Mouse (Mus musculus) hindbrain, embryonic 10.5 days (tissue): ENCODE data around the gene Npr3. TPM values are rescaled to one million over a fixed set of nuclear protein-coding genes. Genes with fewer than 3 reads are reported as not detected.

Experiments
- DNase-seq: peaks from one replicate; pipeline ENCODE4 v3.0.0-alpha.2; 2017; ENCODE audit warnings: low spot score
- H3K27ac ChIP-seq: fragments of 300-500 bp; sonication (generic); 2 replicates; pipeline ENCODE4 v1.5.1; 2016; ENCODE audit warnings: mild to moderate bottlenecking, moderate library complexity
- H3K27me3 ChIP-seq: fragments of 300-500 bp; sonication (generic); 2 replicates; pipeline ENCODE4 v1.6.1; 2016; ENCODE audit warnings: mild to moderate bottlenecking; ENCODE audit not compliant: poor library complexity, insufficient read depth, severe bottlenecking
- H3K36me3 ChIP-seq: fragments of 300-500 bp; sonication (generic); 2 replicates; pipeline ENCODE4 v1.6.1; 2016; ENCODE audit warnings: mild to moderate bottlenecking, moderate library complexity
- H3K4me1 ChIP-seq: fragments of 300-500 bp; sonication (generic); replicated peaks from 2 replicates; pipeline ENCODE4 v1.6.1; 2016; ENCODE audit warnings: mild to moderate bottlenecking
- H3K4me3 ChIP-seq: fragments of 300-500 bp; sonication (generic); 2 replicates; pipeline ENCODE4 v1.5.1; 2016; ENCODE audit warnings: mild to moderate bottlenecking, moderate library complexity
- H3K9me3 ChIP-seq: fragments of 300-500 bp; sonication (generic); 2 replicates; pipeline ENCODE4 v1.6.1; 2016; ENCODE audit warnings: mild to moderate bottlenecking, moderate library complexity
- WGBS: fragments of 180-500 bp; shearing (Covaris S2); methylation state at CpG from one replicate; pipeline ENCODE4 v1.1.7; 2016; 5-methylcytosine and 5-hydroxymethylcytosine counted together
- polyA plus RNA-seq: library from polyadenylated mRNA; unstranded; fragments of >200 nt; fragmentation: Nextera tagmentation; extraction: Ambion mirVana; gene quantifications from 2 replicates; pipeline ENCODE4 v1.2.1, GENCODE M21; 2016

Npr3 gene
- polyA plus RNA-seq: 3.1 and 3.7 TPM in 2 replicates

DNA sequence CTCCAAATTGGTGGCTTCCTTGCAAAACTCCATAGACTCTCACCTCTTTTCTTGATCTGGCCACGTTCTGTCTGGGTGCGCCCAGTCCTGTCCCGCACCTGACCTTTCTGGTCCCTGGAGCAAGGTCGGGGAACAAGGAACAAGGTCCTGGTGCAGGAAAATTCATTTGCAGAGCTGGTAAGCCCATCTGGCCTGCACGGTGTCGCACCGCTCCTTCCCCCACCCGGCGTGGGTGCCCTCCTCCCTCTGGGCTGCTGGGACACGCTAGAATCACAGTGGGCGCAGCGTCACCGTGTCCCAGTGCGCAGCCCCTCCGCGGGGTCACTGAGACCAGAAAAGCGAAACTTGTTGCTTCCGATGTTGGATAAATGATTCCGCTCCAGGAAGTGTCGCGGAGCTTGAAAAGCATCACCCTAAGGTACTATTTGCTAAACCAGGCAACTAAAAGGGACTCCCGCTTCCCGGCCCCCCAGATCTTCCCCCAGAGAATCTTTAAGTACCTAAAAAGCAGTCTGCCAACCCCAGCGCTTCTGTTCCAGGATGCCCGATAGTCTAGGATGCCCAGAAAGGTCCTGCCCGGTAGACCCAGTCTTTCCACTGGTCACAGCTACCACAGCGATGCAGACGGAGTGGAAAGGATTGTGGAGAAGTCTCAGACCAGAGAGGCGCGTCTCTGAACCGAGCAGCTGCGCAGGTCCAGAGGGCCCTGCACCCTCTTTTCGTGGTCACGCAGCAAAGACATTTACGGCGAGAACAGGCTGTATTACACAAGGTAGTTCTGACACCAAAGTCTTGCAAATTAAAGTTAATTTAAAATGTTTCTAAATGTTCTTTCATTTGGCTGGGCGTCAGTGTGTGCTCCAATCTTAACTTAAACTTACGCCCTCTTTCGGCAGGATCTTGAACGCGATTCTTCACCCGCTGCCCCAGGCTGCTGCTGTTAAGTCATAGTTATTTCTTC, at the start of gene Npr3:
Gene Npr3, minus strand, starts transcription at position 717 of the 961 bp plus-strand sequence.
- H3K36me3 ChIP-seq: no peaks in the 10 kb centered on the region
- WGBS: under 1% methylated on average over 42 of the region's 42 CpGs
- peak; percentile 71 for DNase-seq
- peaks cover 67% of the 10 kb centered on the region for H3K27me3 ChIP-seq
- H3K4me1 ChIP-seq: peaks cover 51% of the 10 kb centered on the region
- H3K4me3 ChIP-seq: peak within 1 kb of the TSS; percentile 61
- peak within 1 kb of the TSS; percentile 59 for H3K27ac ChIP-seq
- H3K9me3 ChIP-seq: no peaks in the 10 kb centered on the region

DNA sequence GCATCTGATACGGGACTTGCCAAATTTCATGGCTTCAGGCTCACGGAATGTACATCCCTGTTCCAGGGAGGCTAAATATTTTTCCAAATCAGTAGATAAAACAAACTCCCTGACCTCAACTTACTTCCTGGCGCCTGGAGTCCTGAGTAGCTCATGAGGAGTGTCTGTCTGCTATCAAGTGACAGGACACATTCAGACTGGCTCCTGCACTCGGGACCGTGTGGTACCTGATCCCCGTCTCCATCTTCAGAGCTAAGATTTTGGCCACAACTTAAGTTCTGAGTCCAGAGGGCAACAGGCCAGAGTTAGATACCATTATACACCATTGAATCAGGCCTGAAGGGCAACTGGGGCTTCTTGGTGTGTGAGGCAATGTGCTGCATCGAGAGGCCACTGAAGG, 49.0 kb upstream of the Npr3 start:
- Histone ChIP-seq H3K4me1 (no peaks in the 10 kb centered on the region), H3K36me3 (no peaks in the 10 kb centered on the region), H3K27ac (no peak overlapping the region), H3K27me3 (no peaks in the 10 kb centered on the region), H3K9me3 (no peaks in the 10 kb centered on the region), H3K4me3 (no peak overlapping the region)
- DNase-seq: no peak
- 89% methylated on average over 7 of the region's 7 CpGs for WGBS

DNA sequence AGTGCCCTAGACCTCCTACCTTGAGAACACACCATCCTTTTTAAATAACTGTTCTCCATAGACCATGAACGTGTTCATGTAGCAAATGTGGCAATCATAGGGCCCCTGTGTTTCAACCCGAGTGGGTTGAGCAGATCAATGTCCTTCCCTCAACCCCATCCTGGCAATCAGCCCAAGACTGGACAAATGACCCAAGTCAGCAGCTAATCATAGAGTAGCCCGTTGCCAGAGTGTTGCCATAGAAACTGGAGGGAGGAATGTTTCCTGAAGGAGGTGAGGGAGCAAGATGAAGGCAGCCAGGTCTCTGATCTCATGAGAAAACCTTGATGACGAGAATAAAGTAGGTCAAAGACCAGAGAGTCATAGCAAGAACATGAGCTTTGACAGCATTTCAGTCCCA, 47.1 kb upstream of the Npr3 start:
- Histone ChIP-seq H3K27me3 (no peaks in the 10 kb centered on the region), H3K9me3 (no peaks in the 10 kb centered on the region), H3K27ac (no peak overlapping the region), H3K4me1 (no peaks in the 10 kb centered on the region), H3K4me3 (no peak overlapping the region), H3K36me3 (no peaks in the 10 kb centered on the region)
- WGBS: 65% methylated on average over 4 of the region's 4 CpGs
- DNase-seq: no peak

DNA sequence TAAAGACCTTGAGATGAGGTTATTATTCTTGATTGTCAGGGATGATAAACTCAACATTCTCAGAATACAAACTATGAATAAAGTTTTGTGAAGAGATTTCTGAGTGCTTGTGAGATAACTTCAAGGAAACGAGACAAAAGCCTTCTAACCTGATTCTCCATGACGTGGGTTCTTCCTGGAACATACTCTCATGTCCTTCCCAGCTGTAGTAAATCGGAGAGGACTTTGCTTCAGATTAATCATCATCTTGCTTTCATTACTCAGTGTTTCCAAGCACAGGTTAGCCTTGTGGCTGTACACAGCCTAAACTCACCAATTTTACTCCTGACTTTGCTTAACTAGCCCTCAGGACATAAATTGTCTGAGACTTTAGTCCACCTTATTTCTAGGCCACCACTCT, 45.1 kb upstream of the Npr3 start:
- no peak overlapping the region for H3K4me3 ChIP-seq
- WGBS: 82% methylated on average over 3 of the region's 3 CpGs
- no peak overlapping the region for H3K27ac ChIP-seq
- no peaks in the 10 kb centered on the region for H3K36me3 ChIP-seq
- no peaks in the 10 kb centered on the region for H3K9me3 ChIP-seq
- no peaks in the 10 kb centered on the region for H3K4me1 ChIP-seq
- H3K27me3 ChIP-seq: no peaks in the 10 kb centered on the region
- DNase-seq: no peak

DNA sequence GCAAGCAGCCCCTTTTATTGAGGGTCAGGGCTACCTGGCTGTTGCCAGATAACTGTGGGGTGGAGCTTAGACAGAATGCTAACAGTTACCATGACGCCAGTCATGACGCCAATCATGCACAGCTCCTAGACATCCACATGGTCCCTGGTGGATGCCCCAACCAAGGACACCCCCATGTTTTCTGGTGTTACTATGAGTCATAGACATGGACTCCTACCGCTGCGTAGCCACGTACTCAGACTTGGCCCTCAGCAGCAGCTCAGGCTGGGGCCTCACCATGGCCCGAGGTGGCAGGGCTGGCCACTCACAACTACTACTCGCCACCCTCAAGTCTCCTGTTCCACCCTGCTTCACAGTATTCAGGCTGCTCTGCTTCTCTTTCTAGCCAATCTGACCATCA, 44.1 kb upstream of the Npr3 start:
- H3K36me3 ChIP-seq: no peaks in the 10 kb centered on the region
- no peaks in the 10 kb centered on the region for H3K9me3 ChIP-seq
- WGBS: 94% methylated on average over 7 of the region's 7 CpGs
- DNase-seq: no peak
- H3K4me1 ChIP-seq: no peaks in the 10 kb centered on the region
- no peak overlapping the region for H3K27ac ChIP-seq
- H3K27me3 ChIP-seq: no peaks in the 10 kb centered on the region
- no peak overlapping the region for H3K4me3 ChIP-seq

DNA sequence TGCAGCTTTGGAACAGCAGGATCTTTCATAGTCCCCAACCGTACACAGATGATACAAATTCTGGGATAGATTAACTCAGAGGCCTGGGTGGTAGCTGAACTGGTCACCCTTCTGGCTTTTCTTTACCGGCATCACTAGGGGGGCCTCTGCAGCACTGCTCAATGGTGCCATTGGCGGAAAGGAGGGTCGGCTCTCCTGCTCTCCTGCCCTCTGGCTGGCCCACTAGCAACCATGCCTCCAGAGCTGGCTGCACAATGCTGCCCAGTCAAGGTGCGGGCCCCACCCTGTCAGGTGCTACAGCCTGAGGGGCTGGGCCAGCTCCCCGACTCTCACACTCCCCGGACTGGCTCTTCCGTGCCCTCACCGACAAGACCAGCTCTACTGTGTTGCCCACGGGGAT, 43.1 kb upstream of the Npr3 start:
- Histone ChIP-seq H3K4me1 (no peaks in the 10 kb centered on the region), H3K4me3 (no peak overlapping the region), H3K27ac (no peak overlapping the region), H3K9me3 (no peaks in the 10 kb centered on the region), H3K27me3 (no peaks in the 10 kb centered on the region), H3K36me3 (no peaks in the 10 kb centered on the region)
- no peak for DNase-seq
- whole genome bisulfite sequencing: 93% methylated on average over 10 of the region's 10 CpGs

DNA sequence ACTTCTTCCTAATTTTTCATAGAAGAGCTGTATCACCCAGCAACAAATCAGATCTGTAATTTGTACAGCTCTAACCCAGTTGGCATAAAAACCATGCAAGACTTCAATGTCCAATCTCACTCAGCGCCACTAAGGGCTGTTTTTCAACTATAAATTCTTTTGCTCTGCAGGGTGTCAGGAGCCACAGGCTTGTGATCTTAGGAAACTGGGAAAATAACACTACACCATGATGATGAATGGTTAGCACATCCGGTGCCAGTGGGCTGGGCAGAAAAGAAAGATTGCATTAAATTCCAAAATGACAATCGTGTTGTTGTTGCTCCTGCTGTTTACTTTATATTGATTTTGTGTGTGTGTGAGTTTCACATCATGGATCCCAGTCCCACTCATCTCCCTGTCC, 42.4 kb upstream of the Npr3 start:
- Histone ChIP-seq H3K4me3 (no peak overlapping the region), H3K27ac (no peak overlapping the region), H3K9me3 (no peaks in the 10 kb centered on the region), H3K4me1 (no peaks in the 10 kb centered on the region), H3K27me3 (no peaks in the 10 kb centered on the region), H3K36me3 (no peaks in the 10 kb centered on the region)
- WGBS: 90% methylated on average over 3 of the region's 3 CpGs
- DNase-seq: no peak

DNA sequence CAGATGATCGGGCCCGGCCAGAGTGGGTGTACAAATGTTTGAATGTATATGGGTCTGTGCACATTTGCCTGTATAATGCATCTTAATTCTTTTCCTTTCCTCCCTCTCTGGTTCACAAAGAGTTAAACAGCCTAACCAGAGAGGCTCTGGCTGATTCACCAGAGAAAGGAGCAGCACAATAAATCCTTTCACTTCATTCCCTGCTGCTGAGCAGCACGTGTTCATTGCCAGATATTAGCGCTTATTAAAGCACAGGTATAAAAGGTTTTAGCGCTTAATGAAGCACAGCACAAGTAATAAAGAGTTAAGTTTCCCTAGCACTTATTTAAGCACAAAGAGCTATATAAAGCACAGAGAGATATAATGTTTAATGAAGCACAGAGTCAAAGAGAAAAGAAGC, 33.8 kb upstream of the Npr3 start:
- 61% methylated on average over 5 of the region's 5 CpGs for WGBS
- DNase-seq: no peak

DNA sequence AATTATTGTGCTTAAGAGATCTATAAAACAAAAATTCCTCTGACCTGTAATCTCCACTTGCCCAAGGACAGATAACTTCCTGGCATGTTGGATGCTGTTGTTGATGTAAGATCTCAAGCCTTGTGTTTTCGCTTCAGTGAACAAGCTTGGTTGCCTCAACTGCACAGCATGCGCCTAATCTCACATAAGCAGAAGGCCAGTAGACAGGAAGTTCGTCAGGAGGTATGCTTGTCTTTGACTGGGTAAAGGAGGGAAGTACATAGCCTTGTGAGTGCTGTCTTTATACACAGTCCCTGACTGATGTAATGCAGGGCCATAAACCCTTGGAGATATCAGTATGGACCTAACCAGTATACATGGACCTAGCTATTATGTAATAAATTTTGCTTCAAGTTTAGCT, 20.7 kb upstream of the Npr3 start:
- Histone ChIP-seq H3K27me3 (no peaks in the 10 kb centered on the region), H3K27ac (no peak overlapping the region), H3K36me3 (no peaks in the 10 kb centered on the region), H3K9me3 (no peaks in the 10 kb centered on the region), H3K4me3 (no peak overlapping the region), H3K4me1 (no peaks in the 10 kb centered on the region)
- no peak for DNase-seq
- 91% methylated on average over 3 of the region's 3 CpGs for WGBS

More for the DNA sequence above, 33.8 kb upstream of the Npr3 start:
- no peak overlapping the region for H3K27ac ChIP-seq
- H3K9me3 ChIP-seq: no peaks in the 10 kb centered on the region
- no peak overlapping the region for H3K4me3 ChIP-seq
- peaks cover 6% of the 10 kb centered on the region; the same call in 1 of the 2 replicates for H3K4me1 ChIP-seq
- H3K27me3 ChIP-seq: no peaks in the 10 kb centered on the region
- no peaks in the 10 kb centered on the region for H3K36me3 ChIP-seq

DNA sequence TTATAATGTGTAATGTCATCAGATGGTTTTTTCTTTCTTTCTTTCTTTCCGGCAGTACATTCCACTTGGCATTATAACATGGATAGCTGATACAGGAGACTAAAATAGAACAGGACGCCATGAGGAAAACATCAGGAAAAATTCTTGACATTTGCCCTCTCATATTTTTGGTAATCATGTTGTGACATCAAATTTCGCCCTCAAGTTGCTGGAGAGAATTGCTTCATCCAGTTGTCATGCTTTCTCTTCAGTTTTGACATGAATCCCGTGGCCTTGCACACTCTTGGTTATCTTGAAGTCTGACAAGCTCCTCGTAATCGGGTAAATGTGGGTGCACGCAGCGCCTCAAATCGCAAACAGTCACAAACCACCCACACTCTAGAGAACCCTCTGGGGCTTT, 7.0 kb upstream of the Npr3 start:
- no peak for DNase-seq
- no peak overlapping the region for H3K27ac ChIP-seq
- H3K4me3 ChIP-seq: no peak overlapping the region
- H3K9me3 ChIP-seq: 0 out of 2 replicates have a peak, but pooled peaks cover 3% of the 10 kb centered on the region
- H3K27me3 ChIP-seq: no peaks in the 10 kb centered on the region
- 86% methylated on average over 9 of the region's 9 CpGs for WGBS
- no peaks in the 10 kb centered on the region for H3K36me3 ChIP-seq
- H3K4me1 ChIP-seq: no peaks in the 10 kb centered on the region

DNA sequence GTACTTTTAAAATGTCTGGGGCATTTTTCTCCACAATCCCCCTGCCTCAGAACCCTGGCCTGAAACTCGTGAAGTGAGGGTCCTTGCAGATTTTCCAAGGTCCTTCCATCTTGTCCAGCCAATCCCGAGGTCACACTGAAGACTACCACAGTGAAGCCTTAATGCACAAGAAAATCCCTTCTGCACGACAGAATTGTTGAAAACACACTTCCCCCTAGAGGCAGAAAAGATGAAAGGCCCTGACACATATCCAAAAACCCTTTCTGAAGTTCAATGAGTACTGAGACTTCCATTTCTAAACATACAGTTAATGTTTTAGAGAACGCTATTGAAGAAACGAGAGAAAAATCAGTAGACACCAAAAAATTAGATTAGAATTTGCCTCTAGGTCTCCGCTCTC, 2.8 kb upstream of the Npr3 start:
- Histone ChIP-seq H3K27ac (no peak overlapping the region), H3K4me3 (no peak overlapping the region), H3K9me3 (no peaks in the 10 kb centered on the region), H3K27me3 (peaks cover 36% of the 10 kb centered on the region), H3K36me3 (no peaks in the 10 kb centered on the region), H3K4me1 (peaks cover 31% of the 10 kb centered on the region)
- DNase-seq: no peak
- 46% methylated on average over 6 of the region's 6 CpGs for WGBS

DNA sequence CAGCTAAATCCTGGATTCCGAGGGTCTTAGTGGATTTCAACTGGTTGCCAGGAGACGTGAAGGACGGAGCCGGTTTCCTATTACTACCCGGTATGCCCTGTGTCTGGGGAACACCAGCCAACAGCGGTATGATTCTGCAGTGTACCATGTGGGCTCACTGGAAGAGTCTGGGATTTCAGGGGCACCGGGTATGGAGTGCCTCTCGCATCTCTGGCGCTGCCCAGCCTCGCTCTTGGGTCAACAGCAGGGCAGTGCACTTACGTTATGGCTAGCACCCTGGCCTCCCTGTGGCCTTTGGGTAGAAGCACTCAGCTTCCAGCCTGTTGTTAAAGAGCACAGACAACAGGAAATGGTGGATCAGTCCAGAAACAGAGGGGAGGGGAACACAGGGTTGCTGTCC, 1.1 kb upstream of the Npr3 start:
- H3K4me3 ChIP-seq: peak overlapping the region; percentile 36
- H3K27me3 ChIP-seq: peaks cover 54% of the 10 kb centered on the region

DNA sequence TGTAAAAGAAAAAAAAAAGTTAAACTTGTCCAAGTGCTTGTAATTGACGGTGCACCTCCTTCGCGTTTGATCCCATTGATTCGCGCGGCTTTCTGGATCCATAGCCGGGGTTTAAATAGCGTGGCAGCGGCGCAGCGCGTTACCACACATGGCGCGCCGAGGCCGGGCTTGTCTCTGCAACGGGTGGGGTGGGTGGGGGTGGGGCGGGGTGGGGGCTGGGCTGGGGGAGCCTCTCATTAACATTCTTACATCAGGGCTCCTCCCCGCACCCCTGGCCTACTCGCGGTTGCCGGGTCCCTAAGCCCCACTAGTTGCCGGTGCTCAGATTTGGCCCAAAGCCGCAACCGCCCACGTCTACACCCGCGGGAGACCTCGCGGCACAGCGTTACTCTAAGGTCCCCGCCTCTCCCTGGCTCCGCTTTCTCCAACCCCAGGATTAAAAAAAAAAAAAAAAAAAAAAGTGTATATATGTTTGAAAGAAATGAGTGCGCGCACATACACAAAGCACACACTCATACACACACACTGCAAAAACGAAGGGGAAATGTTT, 991 bp downstream of the Npr3 start:
- WGBS: under 1% methylated on average over 36 of the region's 36 CpGs
- H3K27me3 ChIP-seq: peaks cover 69% of the 10 kb centered on the region
- H3K4me1 ChIP-seq: peaks cover 51% of the 10 kb centered on the region
- peak overlapping the region; percentile 61 for H3K4me3 ChIP-seq
- H3K9me3 ChIP-seq: no peaks in the 10 kb centered on the region
- H3K27ac ChIP-seq: no peak overlapping the region
- DNase-seq: peak; percentile 54
- H3K36me3 ChIP-seq: no peaks in the 10 kb centered on the region

More for the DNA sequence above, 1.1 kb upstream of the Npr3 start:
- Histone ChIP-seq H3K9me3 (no peaks in the 10 kb centered on the region), H3K4me1 (peaks cover 48% of the 10 kb centered on the region), H3K27ac (no peak overlapping the region), H3K36me3 (no peaks in the 10 kb centered on the region)
- 5% methylated on average over 11 of the region's 11 CpGs for WGBS
- DNase-seq: peak; percentile 37
